In genomic region chr4:31642161-31642560, GRCm38 (mm10) we compare ENCODE assay signal across 10 mouse cellular contexts.
A peak's percentile ranks its signal among the peaks of the same experiment; 100 is the strongest.
DNase-seq lines count a peak whose midpoint lies in the region; ATAC-seq lines count a peak whose summit lies in the region.
"Had no signal": no experiment of that assay in that cellular context is flagged by ENCODE, and none has a peak within 500 bp of the region (broad histone marks: within the 10 kb centered on the region; RNA-seq: fewer than 3 reads in every experiment).

No protein-coding gene starts in this region.

- WGBS in kidney, embryonic 14.5 days = 34% methylated on average over 9 of the region's 9 CpGs
- WGBS in forebrain, embryonic 11.5 days = 64% methylated on average over 9 of the region's 9 CpGs

- no peak overlapping the region for H3K27ac ChIP-seq in kidney, embryonic 14.5 days (ENCODE audit: low read depth, low read length)
- no peak overlapping the region for H3K27ac ChIP-seq in forebrain, embryonic 11.5 days (ENCODE audit: low read depth, low read length)
- H3K27ac ChIP-seq: liver, embryonic 15.5 days had no signal

- no peaks in the 10 kb centered on the region for H3K27me3 ChIP-seq in kidney, embryonic 14.5 days (ENCODE audit: control insufficient read depth, insufficient read depth, low read length)
- H3K27me3 ChIP-seq in forebrain, embryonic 11.5 days (ENCODE audit: control insufficient read depth, insufficient read depth, low read length) = no peaks in the 10 kb centered on the region
- H3K27me3 ChIP-seq: liver, embryonic 15.5 days had no signal

- H3K9ac ChIP-seq in kidney, embryonic 14.5 days (ENCODE audit: low read depth, low read length) = no peak overlapping the region
- no peak overlapping the region for H3K9ac ChIP-seq in forebrain, embryonic 11.5 days (ENCODE audit: low read length)
- H3K9ac ChIP-seq: liver, embryonic 15.5 days had no signal

- ATAC-seq in kidney, embryonic 14.5 days (ENCODE audit: low FRiP score, low TSS enrichment) = peak; percentile 95
- peak; percentile 86 for ATAC-seq in forebrain, embryonic 11.5 days (replicated peaks; ENCODE audit: low FRiP score)

- H3K4me2 ChIP-seq in kidney, embryonic 14.5 days (replicated peaks; ENCODE audit: low read depth, low read length) = no peak overlapping the region
- H3K4me2 ChIP-seq in forebrain, embryonic 11.5 days (ENCODE audit: low read depth, low read length, severe bottlenecking) = no peak overlapping the region
- H3K4me2 ChIP-seq: liver, embryonic 15.5 days had no signal

- no peaks in the 10 kb centered on the region for H3K4me1 ChIP-seq in kidney, embryonic 14.5 days (ENCODE audit: control insufficient read depth, insufficient read depth, low read length)
- no peaks in the 10 kb centered on the region for H3K4me1 ChIP-seq in forebrain, embryonic 11.5 days (replicated peaks; ENCODE audit: control insufficient read depth, insufficient read depth, low read length)
- H3K4me1 ChIP-seq: liver, embryonic 15.5 days had no signal

- no peak overlapping the region for H3K4me3 ChIP-seq in kidney, embryonic 14.5 days (ENCODE audit: low read length)
- H3K4me3 ChIP-seq in forebrain, embryonic 11.5 days (ENCODE audit: low read depth, low read length) = no peak overlapping the region
- H3K4me3 ChIP-seq: liver, embryonic 15.5 days had no signal

- DNase-seq in kidney, adult 8-10 months = no peak
- DNase-seq in brain, embryonic 18.5 days (ENCODE audit: low read depth, low spot score) = peak; percentile 68
- DNase-seq in forebrain, embryonic 11.5 days (ENCODE audit: low spot score) = peak; percentile 54
- DNase-seq in heart, postnatal 4 days = peak; percentile 50
- peak; percentile 32 to 54 for DNase-seq in left cerebral cortex, adult 9 months (ENCODE audit: low spot score in 2 of 2)
- DNase-seq in ovary, postnatal 14 days (ENCODE audit: low spot score) = peak; percentile 15
- DNase-seq in spleen, adult 12 weeks (ENCODE audit: low spot score) = no peak

- H3K36me3 ChIP-seq in kidney, embryonic 14.5 days (ENCODE audit: control insufficient read depth, insufficient read depth, low read length) = no peaks in the 10 kb centered on the region
- H3K36me3 ChIP-seq in forebrain, embryonic 11.5 days (ENCODE audit: control insufficient read depth, insufficient read depth, low read length) = no peaks in the 10 kb centered on the region
- H3K36me3 ChIP-seq: G1E; liver, embryonic 15.5 days had no signal

- no peaks in the 10 kb centered on the region for H3K9me3 ChIP-seq in kidney, embryonic 14.5 days (ENCODE audit: control insufficient read depth, low read length)
- no peaks in the 10 kb centered on the region for H3K9me3 ChIP-seq in forebrain, embryonic 11.5 days (ENCODE audit: control insufficient read depth, low read length)
- H3K9me3 ChIP-seq: liver, embryonic 15.5 days had no signal

Comparison
In these comparisons a context has a peak if more than half of its experiments do, and no peak if none do; other contexts are left out.
1. DNase-seq: peak in brain, embryonic 18.5 days (single experiment), forebrain, embryonic 11.5 days (single experiment), heart, postnatal 4 days (single experiment), left cerebral cortex, adult 9 months (2 of 2) and ovary, postnatal 14 days (single experiment); none in kidney, adult 8-10 months (0 of 2) and spleen, adult 12 weeks (single experiment).